Mouse (Mus musculus) layer of hippocampus, postnatal 10 days (tissue): Measurements from ENCODE around the gene Nckipsd. TPM values are rescaled to one million over a fixed set of nuclear protein-coding genes. Genes with fewer than 3 reads are reported as not detected.
A peak's percentile ranks its signal among the peaks of the same experiment; 100 is the strongest.

Experiments
- DNase-seq, 2 experiments: peaks; one replicate each; pipeline ENCODE4 v3.0.0; 2021; ENCODE audit warnings: low spot score in 2 of 2
- microRNA-seq, 2 experiments: library from miRNA; unstranded; fragments of <30 nt; microRNA quantifications; one replicate each; pipeline ENCODE4 v1.2.0; 2021
- total RNA-seq, 2 experiments: library from RNA; stranded (reverse); gene quantifications; 2 replicates each; pipeline ENCODE4 v1.2.3; 2021

The Nckipsd gene
- total RNA-seq, 2 experiments from 2014 or later: 40.7 to 43.4 TPM

GRCm38 (mm10) chr9:108842989-108843388 is 34.8 kb downstream of the Nckipsd start:
- DNase-seq: peak; percentile 67 to 73

- no peak for DNase-seq
Observed at GRCm38 (mm10) chr9:108845390-108845789, 37.2 kb downstream of the Nckipsd start.

GRCm38 (mm10) chr9:108847374-108847773 is 39.2 kb downstream of the Nckipsd start:
- DNase-seq: no peak

GRCm38 (mm10) chr9:108848419-108848818 is 40.3 kb downstream of the Nckipsd start:
- DNase-seq: no peak

DNA sequence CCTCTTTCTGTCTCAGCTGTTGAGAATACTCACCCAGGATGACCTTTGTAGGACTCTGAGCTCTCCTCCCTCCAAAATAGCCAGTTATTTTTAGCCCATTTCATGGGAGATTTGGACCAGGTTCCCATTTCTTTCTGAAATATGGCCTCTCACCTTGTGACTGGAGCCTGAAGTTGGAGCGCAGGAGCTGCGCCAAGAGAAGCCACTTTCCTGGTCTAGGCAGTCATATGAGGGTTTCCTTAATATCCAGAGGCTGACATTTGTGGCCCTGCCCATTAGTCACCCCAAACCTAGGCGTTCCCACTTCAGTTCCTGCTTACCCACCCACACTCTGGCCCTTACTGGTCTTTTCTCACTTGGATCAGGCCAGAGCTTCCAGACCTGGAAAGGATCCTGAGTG is 44.8 kb downstream of the Nckipsd start, which contains the start of gene Slc26a6:
TSS of gene Slc26a6 (plus strand) at position 308 of the 400 bp plus-strand sequence.
- DNase-seq: no peak

GRCm38 (mm10) chr9:108853635-108854240 is 45.6 kb downstream of the Nckipsd start:
- DNase-seq: peak; percentile 90 to 94

DNA sequence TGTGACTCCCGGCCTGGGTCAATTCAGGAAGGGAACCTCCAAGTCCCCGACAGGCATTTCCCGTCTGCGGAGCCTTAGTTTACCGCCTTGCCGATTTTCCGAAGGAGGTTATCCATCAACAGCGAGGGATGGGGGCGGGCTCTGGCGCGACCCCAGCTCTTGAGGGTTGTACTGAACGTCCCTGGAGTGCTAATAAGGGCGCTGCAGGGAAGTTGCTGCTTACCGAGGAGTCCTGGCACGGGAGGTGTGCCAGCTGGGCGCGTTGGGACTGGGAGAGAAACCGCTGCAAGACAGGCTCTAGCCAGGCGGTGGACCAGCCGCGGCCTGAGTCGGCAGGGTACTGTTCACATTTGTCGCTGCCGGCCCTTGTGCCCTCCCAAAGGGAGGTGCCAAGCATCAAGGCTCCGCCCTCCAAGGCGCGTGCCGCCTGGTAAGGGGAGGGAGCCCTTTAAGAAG is 46.1 kb downstream of the Nckipsd start:
- DNase-seq: peak; percentile 85 to 90

DNA sequence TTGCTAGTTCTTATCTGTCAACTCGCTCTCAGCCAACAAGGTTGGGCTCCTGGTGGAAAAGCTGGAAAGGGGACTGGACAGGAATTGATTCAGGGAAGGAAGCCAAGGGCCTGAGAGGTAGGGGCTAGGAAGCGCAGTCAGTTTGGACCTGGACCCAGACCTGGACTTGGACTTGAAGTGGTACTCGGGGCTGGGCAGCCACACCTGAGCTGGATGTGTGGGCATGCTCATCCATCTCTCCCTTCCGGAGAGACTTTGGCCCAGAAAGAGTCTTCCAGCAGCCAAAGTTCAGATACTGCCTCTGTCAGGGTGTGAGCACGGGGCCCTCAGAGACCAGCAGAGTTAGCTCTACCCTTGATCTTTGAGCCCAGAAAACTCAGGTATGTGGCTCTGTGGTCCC is 47.2 kb downstream of the Nckipsd start:
- no peak for DNase-seq

DNA sequence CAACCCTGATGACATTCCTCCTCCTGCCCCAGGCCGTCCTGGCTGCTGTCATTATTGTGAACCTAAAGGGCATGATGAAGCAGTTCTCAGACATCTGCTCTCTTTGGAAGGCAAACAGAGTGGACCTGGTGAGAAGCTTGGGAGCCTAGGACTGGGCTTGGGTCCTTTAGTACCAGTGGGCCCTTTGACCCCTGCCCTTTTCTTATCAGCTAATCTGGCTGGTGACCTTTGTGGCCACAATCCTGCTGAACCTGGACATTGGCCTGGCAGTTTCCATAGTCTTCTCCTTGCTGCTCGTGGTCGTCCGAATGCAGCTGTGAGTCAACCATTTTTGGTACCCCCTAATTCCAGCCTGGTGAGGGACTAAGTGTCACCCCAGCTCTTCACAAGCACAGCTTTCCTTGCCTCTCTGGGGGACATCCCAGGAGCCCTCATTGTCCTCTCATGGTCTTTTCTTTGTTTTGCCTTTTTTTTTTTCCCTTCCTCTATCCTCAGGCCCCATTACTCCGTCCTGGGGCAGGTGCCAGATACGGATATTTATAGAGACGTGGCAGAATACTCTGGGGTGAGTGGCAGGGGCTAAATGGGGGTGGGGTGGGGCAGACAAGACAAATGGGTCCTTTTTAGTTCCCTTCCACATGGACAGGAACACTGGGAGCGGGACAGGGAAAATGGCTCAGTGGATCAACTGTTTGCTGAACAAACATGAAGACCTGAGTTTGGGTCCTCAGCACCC is 50.8 kb downstream of the Nckipsd start:
- DNase-seq: no peak

Small RNA genes lying within 50 kb of the gene (microRNA-seq; reads per million reads assigned to microRNA genes)
- gene Gm23156: 0 reads per million in 2 experiments

Other genes with a start within 250 kb of the Nckipsd start
- gene Impdh2, start 248.1 kb upstream of the Nckipsd start, total RNA-seq: 10 to 100 TPM; 78.2 to 83.9 TPM
- 10 to 100 TPM; 59.6 to 63.4 TPM for gene Ndufaf3, start 240.9 kb upstream of the Nckipsd start, total RNA-seq
- gene Dalrd3, start 238.5 kb upstream of the Nckipsd start, total RNA-seq: 10 to 100 TPM; 74.3 to 83.8 TPM
- gene Wdr6, start 229.6 kb upstream of the Nckipsd start, total RNA-seq: 100 to 1,000 TPM; 239 to 247 TPM
- 10 to 100 TPM; 48.7 to 49.0 TPM for gene P4htm, start 210.7 kb upstream of the Nckipsd start, total RNA-seq
- 10 to 100 TPM; 47.3 to 51.1 TPM for gene Arih2, start 159.0 kb upstream of the Nckipsd start, total RNA-seq
- gene Slc25a20, start 146.3 kb upstream of the Nckipsd start, total RNA-seq: 10 to 100 TPM; 19.2 to 21.0 TPM
- 10 to 100 TPM; 54.9 to 60.6 TPM for gene Prkar2a, start 119.1 kb upstream of the Nckipsd start, total RNA-seq
- 100 to 1,000 TPM; 180 to 190 TPM for gene Ip6k2, start 24.6 kb upstream of the Nckipsd start, total RNA-seq
- gene Celsr3, start 18.0 kb downstream of the Nckipsd start, total RNA-seq: 10 to 100 TPM; 64.6 to 78.9 TPM
- gene Slc26a6, start 44.9 kb downstream of the Nckipsd start, total RNA-seq: 10 to 100 TPM; 35.8 to 38.1 TPM
- gene Tmem89, start 106.3 kb downstream of the Nckipsd start, total RNA-seq: under 1 TPM in 1 of 2 experiments, not detected in 1; 0.39 TPM
- 100 to 1,000 TPM; 348 to 361 TPM for gene Uqcrc1, start 128.3 kb downstream of the Nckipsd start, total RNA-seq
- gene Col7a1, start 145.2 kb downstream of the Nckipsd start, total RNA-seq: 1 to 10 TPM; 3.9 to 4.8 TPM
- under 1 TPM in 1 of 2 experiments, not detected in 1; 0.41 TPM for gene Ucn2, start 177.6 kb downstream of the Nckipsd start, total RNA-seq
- gene Pfkfb4, start 183.4 kb downstream of the Nckipsd start, total RNA-seq: 10 to 100 TPM; 20.9 to 26.7 TPM
- gene Shisa5, start 230.2 kb downstream of the Nckipsd start, total RNA-seq: 10 to 100 TPM; 37.7 to 47.2 TPM